Mouse (Mus musculus) bone marrow macrophage, adult 2 months (primary cell): Measurements from ENCODE around the gene Zbtb16.

ENCODE experiments used
- CTCF ChIP-seq: IDR thresholded peaks from 2 replicates; pipeline ENCODE4 v1.5.1; 2012; ENCODE audit warnings: low read depth, mild to moderate bottlenecking, low read length, moderate library complexity
- POLR2A ChIP-seq: IDR thresholded peaks from 2 replicates; pipeline ENCODE4 v1.6.1; 2012; ENCODE audit warnings: mild to moderate bottlenecking, low read depth, low read length, borderline replicate concordance

DNA sequence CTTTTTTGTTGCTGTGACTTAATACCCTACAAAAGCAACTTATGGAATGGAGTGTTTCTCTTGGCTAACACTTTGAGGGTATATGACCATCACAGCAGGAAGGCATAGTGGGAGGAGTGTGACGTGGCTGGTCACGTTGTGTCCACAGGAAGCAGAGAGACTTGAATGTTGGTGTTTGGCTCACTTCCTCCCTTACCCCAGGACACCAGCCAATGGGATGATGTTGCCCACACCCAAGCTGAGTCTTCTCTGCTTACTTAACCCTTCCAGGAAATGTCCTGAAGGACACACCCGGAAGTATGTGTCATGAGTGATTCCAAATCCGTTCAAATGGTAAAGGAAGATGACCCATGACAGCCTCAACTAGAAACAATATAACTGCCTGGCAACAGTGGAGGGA lies 226.3 kb downstream of the Zbtb16 start:
- TF ChIP-seq POLR2A = no peak
- no peak for TF ChIP-seq CTCF
